Mouse (Mus musculus) heart, embryonic 14.5 days (tissue): ENCODE results near the gene Mpped1. TPM values are rescaled to one million over a fixed set of nuclear protein-coding genes. Genes with fewer than 3 reads are reported as not detected.

Experiments
- ATAC-seq: fragments of 200-750 bp; cut with Nextera tagmentation; 2 replicates; pipeline ENCODE4 v1.8.0; 2017; ENCODE audit warnings: low read depth, moderate TSS enrichment; ENCODE audit not compliant: insufficient number of reproducible peaks, insufficient read depth, low FRiP score
- H3K27ac ChIP-seq, 2 experiments: fragments of 200-500 bp in 1 of 2; fragments of 300-500 bp in 1 of 2; sonication (generic) in 1 of 2; replicated peaks in 1 of 2; 2 replicates each; pipeline ENCODE4 v1.5.1; 2012 to 2014; ENCODE audit warnings: low read depth in 2 of 2, low read length in 2 of 2, control low read depth in 1 of 2, mild to moderate bottlenecking in 1 of 2, mixed read lengths in 1 of 2; ENCODE audit not compliant: control insufficient read depth in 1 of 2, insufficient read depth in 1 of 2
- H3K27me3 ChIP-seq: fragments of 300-500 bp; sonication (generic); 2 replicates; pipeline ENCODE4 v1.6.1; 2014; ENCODE audit warnings: mild to moderate bottlenecking, low read length, control low read depth; ENCODE audit not compliant: control insufficient read depth, insufficient read depth
- H3K36me3 ChIP-seq: fragments of 300-500 bp; sonication (generic); 2 replicates; pipeline ENCODE4 v1.6.1; 2014; ENCODE audit warnings: mild to moderate bottlenecking, control low read depth, low read length, mixed read lengths; ENCODE audit not compliant: control insufficient read depth, insufficient read depth
- H3K4me1 ChIP-seq, 2 experiments: fragments of 200-500 bp in 1 of 2; fragments of 300-500 bp in 1 of 2; sonication (generic) in 1 of 2; 2 replicates each; pipeline ENCODE4 v1.6.1; 2012 to 2014; ENCODE audit warnings: low read length in 2 of 2, control low read depth in 1 of 2, mixed read lengths in 1 of 2; ENCODE audit not compliant: control insufficient read depth in 2 of 2, insufficient read depth in 2 of 2
- H3K4me2 ChIP-seq: fragments of 300-500 bp; sonication (generic); 2 replicates; pipeline ENCODE4 v1.6.1; 2014; ENCODE audit warnings: mild to moderate bottlenecking, low read length
- H3K4me3 ChIP-seq, 2 experiments: fragments of 200-500 bp in 1 of 2; fragments of 300-500 bp in 1 of 2; sonication (generic) in 1 of 2; 2 replicates each; pipeline ENCODE4 v1.5.1; 2012 to 2014; ENCODE audit warnings: low read length in 2 of 2, mild to moderate bottlenecking in 2 of 2, control low read depth in 1 of 2, low read depth in 1 of 2, moderate library complexity in 1 of 2; ENCODE audit not compliant: control insufficient read depth in 1 of 2, insufficient read depth in 1 of 2
- H3K9ac ChIP-seq: fragments of 300-500 bp; sonication (generic); 2 replicates; pipeline ENCODE4 v1.6.1; 2014; ENCODE audit warnings: mild to moderate bottlenecking, low read length
- H3K9me3 ChIP-seq: fragments of 300-500 bp; sonication (generic); 2 replicates; pipeline ENCODE4 v1.6.1; 2016; ENCODE audit warnings: low read length, control low read depth; ENCODE audit not compliant: control insufficient read depth
- WGBS: fragments of 180-500 bp; shearing (Covaris S2); extraction: QIAGEN DNeasy Blood & Tissue Kit; methylation state at CpG from one replicate; pipeline ENCODE4 v1.1.7; 2014; 5-methylcytosine and 5-hydroxymethylcytosine counted together
- polyA plus RNA-seq: library from polyadenylated mRNA; unstranded; fragments of >200 nt; fragmentation: Nextera tagmentation; extraction: Ambion mirVana; gene quantifications from 2 replicates; pipeline ENCODE4 v1.2.1, GENCODE M21; 2014

Mpped1 gene
- polyA plus RNA-seq, 1 experiment from 2014 or later: not detected

- Histone ChIP-seq H3K9me3 (no peaks in the 10 kb centered on the region), H3K4me2 (no peak overlapping the region), H3K4me1 (no peaks in the 10 kb centered on the region), H3K9ac (no peak overlapping the region), H3K27me3 (no peaks in the 10 kb centered on the region; the same call in 1 of the 2 replicates), H3K36me3 (no peaks in the 10 kb centered on the region), H3K4me3 (no peak overlapping the region), H3K27ac (no peak overlapping the region)
- ATAC-seq: no peak
- WGBS: 49% methylated on average over 5 of the region's 5 CpGs
Measured at GRCm38 (mm10) chr15:83853400-83853811, 74.1 kb downstream of the Mpped1 start.

GRCm38 (mm10) chr15:83857129-83857528, 77.9 kb downstream of the Mpped1 start:
- no peak overlapping the region for H3K9ac ChIP-seq
- no peak overlapping the region for H3K4me2 ChIP-seq
- H3K27ac ChIP-seq: no peak overlapping the region
- 18% methylated on average over 8 of the region's 8 CpGs for WGBS
- no peaks in the 10 kb centered on the region; the same call in 1 of the 2 replicates for H3K27me3 ChIP-seq
- H3K4me3 ChIP-seq: no peak overlapping the region
- H3K36me3 ChIP-seq: no peaks in the 10 kb centered on the region
- ATAC-seq: no peak
- no peaks in the 10 kb centered on the region for H3K4me1 ChIP-seq
- H3K9me3 ChIP-seq: no peaks in the 10 kb centered on the region

- Histone ChIP-seq H3K27ac (no peak overlapping the region), H3K9ac (no peak overlapping the region), H3K4me1 (no peaks in the 10 kb centered on the region), H3K27me3 (peaks cover 14% of the 10 kb centered on the region), H3K4me2 (no peak overlapping the region), H3K4me3 (no peak overlapping the region), H3K36me3 (no peaks in the 10 kb centered on the region), H3K9me3 (no peaks in the 10 kb centered on the region)
- 76% methylated on average over 5 of the region's 5 CpGs for WGBS
- no peak for ATAC-seq
Measured at GRCm38 (mm10) chr15:83865626-83866025, 86.4 kb downstream of the Mpped1 start.

- Histone ChIP-seq H3K27ac (no peak overlapping the region), H3K9ac (no peak overlapping the region), H3K4me2 (no peak overlapping the region), H3K4me3 (no peak overlapping the region), H3K9me3 (no peaks in the 10 kb centered on the region), H3K36me3 (no peaks in the 10 kb centered on the region), H3K27me3 (peaks cover 25% of the 10 kb centered on the region), H3K4me1 (no peaks in the 10 kb centered on the region)
- no peak for ATAC-seq
- WGBS: 6% methylated on average over 17 of the region's 17 CpGs
Measured at GRCm38 (mm10) chr15:83870936-83871335, 91.7 kb downstream of the Mpped1 start.

- WGBS: 44% methylated on average over 11 of the region's 11 CpGs
- no peaks in the 10 kb centered on the region for H3K4me1 ChIP-seq
- no peak for ATAC-seq
Measured at GRCm38 (mm10) chr15:83877155-83877866, 98.0 kb downstream of the Mpped1 start.

GRCm38 (mm10) chr15:83877898-83878297, 98.6 kb downstream of the Mpped1 start:
- WGBS: 71% methylated on average over 2 of the region's 2 CpGs
- no peak overlapping the region for H3K27ac ChIP-seq
- ATAC-seq: no peak

More at GRCm38 (mm10) chr15:83877155-83877866, 98.0 kb downstream of the Mpped1 start:
- no peak overlapping the region for H3K27ac ChIP-seq
- no peak overlapping the region for H3K4me3 ChIP-seq
- H3K9ac ChIP-seq: no peak overlapping the region
- H3K27me3 ChIP-seq: peaks cover 3% of the 10 kb centered on the region; the same call in 1 of the 2 replicates
- H3K36me3 ChIP-seq: no peaks in the 10 kb centered on the region
- no peak overlapping the region for H3K4me2 ChIP-seq
- H3K9me3 ChIP-seq: no peaks in the 10 kb centered on the region

GRCm38 (mm10) chr15:83879845-83880244, 100.6 kb downstream of the Mpped1 start:
- no peaks in the 10 kb centered on the region for H3K27me3 ChIP-seq
- no peaks in the 10 kb centered on the region for H3K4me1 ChIP-seq
- WGBS: 19% methylated on average over 5 of the region's 5 CpGs

More at GRCm38 (mm10) chr15:83877898-83878297, 98.6 kb downstream of the Mpped1 start:
- H3K9me3 ChIP-seq: no peaks in the 10 kb centered on the region
- no peak overlapping the region for H3K4me2 ChIP-seq
- H3K4me1 ChIP-seq: no peaks in the 10 kb centered on the region
- H3K36me3 ChIP-seq: no peaks in the 10 kb centered on the region
- peaks cover 3% of the 10 kb centered on the region; the same call in 1 of the 2 replicates for H3K27me3 ChIP-seq
- no peak overlapping the region for H3K9ac ChIP-seq
- H3K4me3 ChIP-seq: no peak overlapping the region

GRCm38 (mm10) chr15:83883821-83884220, 104.6 kb downstream of the Mpped1 start:
- Histone ChIP-seq H3K9me3 (no peaks in the 10 kb centered on the region), H3K4me2 (no peak overlapping the region), H3K4me3 (no peak overlapping the region), H3K27ac (no peak overlapping the region), H3K36me3 (no peaks in the 10 kb centered on the region), H3K4me1 (no peaks in the 10 kb centered on the region), H3K27me3 (no peaks in the 10 kb centered on the region), H3K9ac (no peak overlapping the region)
- WGBS: 84% methylated on average over 8 of the region's 8 CpGs
- ATAC-seq: no peak

More at GRCm38 (mm10) chr15:83879845-83880244, 100.6 kb downstream of the Mpped1 start:
- Histone ChIP-seq H3K36me3 (no peaks in the 10 kb centered on the region), H3K4me3 (no peak overlapping the region), H3K4me2 (no peak overlapping the region), H3K27ac (no peak overlapping the region), H3K9ac (no peak overlapping the region), H3K9me3 (no peaks in the 10 kb centered on the region)
- no peak for ATAC-seq
